Mouse (Mus musculus) neural tube, embryonic 12.5 days (tissue): Measurements from ENCODE around the gene Rras2. TPM values are rescaled to one million over a fixed set of nuclear protein-coding genes. Genes with fewer than 3 reads are reported as not detected.

Source experiments
- ATAC-seq: fragments of 200-750 bp; cut with Nextera tagmentation; 2 replicates; pipeline ENCODE4 v1.8.0; 2017; ENCODE audit warnings: low read depth, mild to moderate bottlenecking, moderate TSS enrichment, moderate library complexity; ENCODE audit not compliant: low FRiP score
- H3K27ac ChIP-seq: fragments of 300-500 bp; sonication (generic); 2 replicates; pipeline ENCODE4 v1.5.1; 2016
- H3K27me3 ChIP-seq: fragments of 300-500 bp; sonication (generic); replicated peaks from 2 replicates; pipeline ENCODE4 v1.6.1; 2016; ENCODE audit warnings: mild to moderate bottlenecking
- H3K36me3 ChIP-seq: fragments of 300-500 bp; sonication (generic); 2 replicates; pipeline ENCODE4 v1.6.1; 2016; ENCODE audit warnings: mild to moderate bottlenecking
- H3K4me1 ChIP-seq: fragments of 300-500 bp; sonication (generic); 2 replicates; pipeline ENCODE4 v1.6.1; 2016
- H3K4me2 ChIP-seq: fragments of 300-500 bp; sonication (generic); replicated peaks from 2 replicates; pipeline ENCODE4 v1.6.1; 2016; ENCODE audit warnings: mild to moderate bottlenecking
- H3K4me3 ChIP-seq: fragments of 300-500 bp; sonication (generic); 2 replicates; pipeline ENCODE4 v1.5.1; 2016
- H3K9ac ChIP-seq: fragments of 300-500 bp; sonication (generic); 2 replicates; pipeline ENCODE4 v1.6.1; 2016; ENCODE audit warnings: mild to moderate bottlenecking
- H3K9me3 ChIP-seq: fragments of 300-500 bp; sonication (generic); 2 replicates; pipeline ENCODE4 v1.6.1; 2016; ENCODE audit warnings: mild to moderate bottlenecking
- WGBS: fragments of 180-500 bp; shearing (Covaris S2); methylation state at CpG from one replicate; pipeline ENCODE4 v1.1.7; 2016; 5-methylcytosine and 5-hydroxymethylcytosine counted together
- polyA plus RNA-seq: library from polyadenylated mRNA; unstranded; fragments of >200 nt; fragmentation: Nextera tagmentation; extraction: Ambion mirVana; gene quantifications from 2 replicates; pipeline ENCODE4 v1.2.1, GENCODE M21; 2016

Gene Rras2
- polyA plus RNA-seq, 1 experiment from 2014 or later, result 20.7 TPM

DNA sequence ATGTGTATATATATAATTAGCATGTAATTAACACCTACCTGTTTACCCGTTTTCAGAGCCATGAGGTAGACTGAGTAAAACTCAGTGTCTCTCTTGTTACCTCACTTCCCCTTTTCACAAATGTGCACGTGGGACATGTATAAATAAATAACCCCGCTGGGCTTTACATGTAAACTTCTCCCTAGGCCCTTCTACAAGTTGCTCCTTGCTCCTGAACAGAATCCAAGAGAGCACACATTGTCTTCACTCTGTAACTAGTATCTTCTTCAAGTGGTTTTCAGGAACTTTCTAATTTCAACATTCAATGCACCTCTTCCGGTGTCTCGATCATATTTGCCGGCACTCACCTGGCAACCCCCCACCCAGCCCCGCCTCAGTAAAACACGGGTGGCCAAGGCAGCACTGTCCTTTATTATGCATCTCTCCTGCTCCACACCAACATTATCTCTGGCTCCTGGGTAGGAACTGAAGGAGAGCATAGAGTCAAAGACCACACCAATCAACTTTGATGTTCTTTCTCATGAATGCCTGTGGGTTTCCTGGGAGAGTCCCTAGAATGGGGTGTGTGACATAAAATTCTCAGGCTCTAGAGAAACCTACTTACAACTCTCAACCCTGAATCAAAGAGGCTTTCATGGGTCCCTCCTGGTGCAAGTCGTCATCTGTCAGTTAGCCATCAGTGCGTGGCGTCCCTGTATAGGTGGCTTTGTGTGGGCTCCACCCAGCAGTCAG is 47.7 kb downstream of the Rras2 start:
- Histone ChIP-seq H3K4me3 (no peak overlapping the region), H3K36me3 (no peaks in the 10 kb centered on the region), H3K27me3 (no peaks in the 10 kb centered on the region), H3K4me1 (peaks cover 15% of the 10 kb centered on the region), H3K4me2 (no peak overlapping the region), H3K27ac (no peak overlapping the region), H3K9me3 (no peaks in the 10 kb centered on the region), H3K9ac (no peak overlapping the region)
- no peak for ATAC-seq
- 88% methylated on average over 11 of the region's 11 CpGs for WGBS

- Histone ChIP-seq H3K9me3 (no peaks in the 10 kb centered on the region), H3K4me3 (no peak overlapping the region), H3K27ac (no peak overlapping the region), H3K9ac (no peak overlapping the region), H3K4me1 (peaks cover 15% of the 10 kb centered on the region), H3K36me3 (no peaks in the 10 kb centered on the region), H3K4me2 (no peak overlapping the region), H3K27me3 (no peaks in the 10 kb centered on the region)
- 84% methylated on average over 11 of the region's 11 CpGs for WGBS
- ATAC-seq, result no peak
Measured at GRCm38 (mm10) chr7:114068956-114069533, 48.5 kb downstream of the Rras2 start.

GRCm38 (mm10) chr7:114066529-114067178 is 50.9 kb downstream of the Rras2 start:
- Histone ChIP-seq H3K9ac (no peak overlapping the region), H3K9me3 (no peaks in the 10 kb centered on the region), H3K27me3 (no peaks in the 10 kb centered on the region), H3K27ac (no peak overlapping the region), H3K4me1 (peaks cover 11% of the 10 kb centered on the region), H3K36me3 (no peaks in the 10 kb centered on the region), H3K4me2 (peak overlapping the region; percentile 59), H3K4me3 (peak overlapping the region; percentile 13)
- 3% methylated on average over 14 of the region's 14 CpGs for WGBS
- ATAC-seq, result peak; percentile 71

DNA sequence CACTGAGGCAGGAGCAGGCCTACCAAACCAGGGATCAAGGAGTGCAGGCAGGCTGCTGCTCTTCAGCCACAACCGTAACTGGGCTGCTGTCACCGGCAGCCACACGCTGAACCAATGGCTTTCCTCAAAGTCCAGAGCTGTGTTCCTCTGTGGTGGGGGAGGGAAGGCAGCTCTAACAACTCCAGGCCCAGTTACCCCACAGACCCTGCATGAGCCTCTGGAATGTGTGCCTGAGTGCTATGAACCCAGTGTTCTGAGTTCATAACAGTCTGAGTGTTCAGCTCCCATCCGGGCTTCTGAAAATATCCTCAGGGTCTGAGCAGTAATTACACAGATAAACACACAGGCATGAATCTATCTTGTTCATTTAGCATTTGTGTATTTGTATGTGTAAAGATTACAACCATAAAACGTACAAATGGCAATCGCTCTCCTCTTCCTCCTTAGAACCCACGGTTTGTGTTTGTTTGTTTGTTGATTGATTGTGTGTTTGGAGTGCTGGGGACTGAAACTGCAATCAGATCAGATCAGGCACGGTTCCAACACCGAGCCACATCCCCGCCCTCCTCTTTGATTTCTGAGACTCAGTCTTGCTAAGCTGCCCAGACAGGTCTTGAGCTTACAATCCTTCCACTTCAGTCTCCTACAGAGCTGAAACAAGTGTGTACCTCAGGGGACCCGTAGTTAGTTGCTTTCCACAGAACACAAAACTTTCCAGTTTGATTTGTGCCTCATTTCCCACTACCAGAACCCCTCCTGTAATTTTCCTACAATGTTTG is 52.0 kb downstream of the Rras2 start:
- ATAC-seq, result no peak
- no peaks in the 10 kb centered on the region for H3K27me3 ChIP-seq
- H3K4me3 ChIP-seq, result no peak overlapping the region
- WGBS, result 31% methylated on average over 11 of the region's 11 CpGs
- no peaks in the 10 kb centered on the region for H3K9me3 ChIP-seq
- peaks cover 5% of the 10 kb centered on the region for H3K4me1 ChIP-seq
- no peak overlapping the region for H3K4me2 ChIP-seq
- H3K36me3 ChIP-seq, result no peaks in the 10 kb centered on the region
- no peak overlapping the region for H3K27ac ChIP-seq
- H3K9ac ChIP-seq, result no peak overlapping the region

DNA sequence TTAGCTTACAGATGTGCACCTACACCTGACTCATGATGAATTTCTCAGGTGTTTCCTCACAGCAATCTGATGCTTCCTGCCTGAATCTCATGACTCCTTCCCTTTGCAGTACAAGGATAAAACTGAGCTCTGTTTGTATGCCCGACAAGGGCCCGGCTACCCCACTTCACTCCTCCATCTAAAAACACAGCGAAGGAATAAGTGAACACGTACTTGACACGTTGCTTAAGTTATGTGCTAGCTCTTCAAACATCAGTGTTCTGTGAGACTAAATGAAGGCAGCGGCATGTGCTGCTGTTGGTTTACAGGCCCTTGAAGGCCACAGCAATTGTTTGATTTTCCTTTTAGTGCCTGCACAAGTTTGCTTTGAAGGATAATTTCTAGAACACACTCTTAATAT is 53.6 kb downstream of the Rras2 start:
- no peak overlapping the region for H3K9ac ChIP-seq
- 88% methylated on average over 6 of the region's 6 CpGs for WGBS
- no peaks in the 10 kb centered on the region for H3K27me3 ChIP-seq
- no peaks in the 10 kb centered on the region for H3K36me3 ChIP-seq
- ATAC-seq, result no peak
- peaks cover 5% of the 10 kb centered on the region for H3K4me1 ChIP-seq
- no peaks in the 10 kb centered on the region for H3K9me3 ChIP-seq
- H3K4me3 ChIP-seq, result no peak overlapping the region
- no peak overlapping the region for H3K4me2 ChIP-seq
- H3K27ac ChIP-seq, result no peak overlapping the region

- H3K9me3 ChIP-seq, result no peaks in the 10 kb centered on the region
- ATAC-seq, result no peak
- H3K9ac ChIP-seq, result no peak overlapping the region
- H3K4me2 ChIP-seq, result no peak overlapping the region
- H3K27ac ChIP-seq, result no peak overlapping the region
- no peaks in the 10 kb centered on the region for H3K36me3 ChIP-seq
- peaks cover 5% of the 10 kb centered on the region for H3K4me1 ChIP-seq
- 75% methylated on average over 8 of the region's 8 CpGs for WGBS
- no peaks in the 10 kb centered on the region for H3K27me3 ChIP-seq
- no peak overlapping the region for H3K4me3 ChIP-seq
Measured at GRCm38 (mm10) chr7:114063534-114063933, 54.0 kb downstream of the Rras2 start.

DNA sequence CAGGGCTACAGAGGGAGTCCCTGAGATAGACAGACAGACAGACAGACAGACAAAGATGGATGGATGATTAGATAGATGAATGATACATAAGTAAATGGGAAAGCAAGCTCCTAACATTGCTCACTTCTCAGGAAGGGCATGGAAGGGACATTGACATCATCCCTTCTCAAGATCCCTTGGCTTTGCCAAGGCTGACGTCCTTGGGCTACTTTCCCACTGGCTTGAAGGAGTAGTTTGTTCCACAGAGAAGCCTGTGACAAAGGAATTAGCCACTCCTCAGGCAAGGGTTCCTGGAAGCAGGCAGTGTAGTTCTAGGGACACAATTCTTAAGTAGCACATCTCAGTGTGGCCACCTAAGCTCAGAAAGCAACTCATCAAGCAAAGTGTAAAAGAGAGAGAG is 55.1 kb downstream of the Rras2 start:
- 0 out of 2 replicates have a peak, but pooled peaks cover 3% of the 10 kb centered on the region for H3K36me3 ChIP-seq
- 78% methylated on average over 1 of the region's 1 CpGs for WGBS
- no peaks in the 10 kb centered on the region for H3K9me3 ChIP-seq
- H3K4me3 ChIP-seq, result no peak overlapping the region
- H3K27ac ChIP-seq, result no peak overlapping the region
- H3K27me3 ChIP-seq, result no peaks in the 10 kb centered on the region
- H3K9ac ChIP-seq, result no peak overlapping the region
- peaks cover 5% of the 10 kb centered on the region for H3K4me1 ChIP-seq
- ATAC-seq, result no peak
- no peak overlapping the region for H3K4me2 ChIP-seq

DNA sequence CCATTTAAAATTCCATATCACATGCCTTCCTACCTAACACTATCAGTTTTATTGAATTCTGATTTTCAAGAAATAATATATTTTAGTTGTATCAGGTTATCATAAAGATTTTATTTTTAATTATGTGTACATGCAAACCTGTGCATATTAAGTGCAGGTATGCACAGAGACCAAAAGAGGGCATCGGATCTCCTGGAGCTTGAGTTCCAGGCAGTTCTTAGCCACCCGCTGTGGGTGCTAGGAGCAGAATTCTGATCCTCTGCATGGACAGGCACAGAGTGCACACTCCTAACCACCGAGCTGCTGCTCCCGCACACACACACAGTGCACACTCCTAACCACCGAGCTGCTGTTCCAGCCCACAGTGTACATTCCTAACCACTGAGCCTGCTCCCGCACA is 57.1 kb downstream of the Rras2 start:
- no peaks in the 10 kb centered on the region for H3K27me3 ChIP-seq
- no peak overlapping the region for H3K4me2 ChIP-seq
- no peaks in the 10 kb centered on the region for H3K4me1 ChIP-seq
- ATAC-seq, result no peak
- H3K9me3 ChIP-seq, result no peaks in the 10 kb centered on the region
- no peak overlapping the region for H3K9ac ChIP-seq
- no peak overlapping the region for H3K4me3 ChIP-seq
- 0 out of 2 replicates have a peak, but pooled peaks cover 3% of the 10 kb centered on the region for H3K36me3 ChIP-seq
- WGBS, result 95% methylated on average over 6 of the region's 6 CpGs
- H3K27ac ChIP-seq, result no peak overlapping the region

DNA sequence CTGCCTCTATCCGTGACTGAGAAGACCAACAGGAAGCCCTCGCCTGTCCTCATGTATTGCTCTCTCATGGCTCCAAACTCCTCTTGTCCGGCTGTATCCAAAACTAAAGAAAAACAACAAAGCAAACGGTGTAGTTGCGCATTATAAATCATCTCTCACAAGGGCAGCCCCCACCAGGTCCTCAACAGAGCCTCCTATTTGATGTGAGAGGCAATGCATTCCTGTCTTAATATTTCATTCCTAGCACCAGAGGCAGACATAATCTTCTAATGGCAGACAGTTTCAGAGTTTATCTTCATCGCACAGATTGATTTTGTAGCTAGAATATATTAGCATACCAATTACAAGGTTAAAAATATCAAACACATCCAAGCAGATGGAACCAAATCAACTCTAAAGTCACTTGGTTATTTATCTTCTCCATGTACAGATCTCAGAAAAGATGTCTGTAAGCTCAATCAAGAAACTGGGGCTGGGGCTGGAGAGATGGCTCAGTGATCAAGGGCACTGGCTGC is 58.6 kb downstream of the Rras2 start:
- no peak overlapping the region for H3K9ac ChIP-seq
- no peak overlapping the region for H3K4me3 ChIP-seq
- no peak overlapping the region for H3K27ac ChIP-seq
- H3K27me3 ChIP-seq, result no peaks in the 10 kb centered on the region
- WGBS, result 73% methylated on average over 6 of the region's 6 CpGs
- H3K4me1 ChIP-seq, result no peaks in the 10 kb centered on the region
- ATAC-seq, result no peak
- H3K4me2 ChIP-seq, result no peak overlapping the region
- 0 out of 2 replicates have a peak, but pooled peaks cover 3% of the 10 kb centered on the region for H3K36me3 ChIP-seq
- no peaks in the 10 kb centered on the region for H3K9me3 ChIP-seq

DNA sequence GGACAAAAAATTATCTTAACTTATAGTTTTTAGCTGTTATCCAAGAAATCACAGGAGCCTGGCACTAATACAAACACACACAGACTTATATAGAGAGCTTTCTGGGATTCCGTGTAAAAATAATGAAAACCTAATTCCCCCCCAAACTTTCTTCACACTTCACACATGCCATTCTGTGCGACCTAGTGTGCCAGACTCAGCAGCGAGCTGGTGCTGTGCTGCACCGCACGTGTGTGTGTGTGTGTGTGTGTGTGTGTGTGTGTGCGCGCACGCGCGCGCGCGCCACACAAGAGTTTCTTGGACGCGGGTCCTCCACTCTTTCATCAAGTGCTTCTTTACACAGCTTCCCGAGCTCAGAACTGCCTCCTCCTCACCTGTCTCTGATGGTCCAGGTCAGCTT is 59.4 kb downstream of the Rras2 start:
- no peak overlapping the region for H3K27ac ChIP-seq
- H3K27me3 ChIP-seq, result no peaks in the 10 kb centered on the region
- no peak for ATAC-seq
- 92% methylated on average over 16 of the region's 16 CpGs for WGBS
- H3K4me2 ChIP-seq, result no peak overlapping the region
- H3K4me1 ChIP-seq, result no peaks in the 10 kb centered on the region
- H3K9me3 ChIP-seq, result no peaks in the 10 kb centered on the region
- H3K9ac ChIP-seq, result no peak overlapping the region
- H3K36me3 ChIP-seq, result 0 out of 2 replicates have a peak, but pooled peaks cover 3% of the 10 kb centered on the region
- no peak overlapping the region for H3K4me3 ChIP-seq

DNA sequence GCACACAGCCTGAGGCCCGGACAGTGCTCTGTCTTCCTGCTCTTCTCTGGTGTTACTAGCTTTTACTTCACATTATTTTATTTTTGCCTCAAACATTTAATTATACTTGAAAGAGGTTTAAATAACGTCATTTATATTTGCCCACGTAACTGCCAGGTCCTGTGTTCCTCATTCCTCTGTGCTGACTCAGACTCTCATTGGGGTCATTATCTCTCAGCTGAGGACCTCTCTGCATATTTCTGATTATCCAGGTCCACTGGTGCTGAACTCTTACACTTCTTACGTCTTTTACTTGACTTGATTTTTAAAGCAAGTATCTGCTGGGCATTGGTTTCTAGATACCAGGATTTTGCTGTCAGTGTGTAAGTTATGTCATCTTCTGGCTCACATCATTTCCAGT is 63.9 kb downstream of the Rras2 start:
- no peak overlapping the region for H3K9ac ChIP-seq
- 86% methylated on average over 4 of the region's 4 CpGs for WGBS
- H3K4me1 ChIP-seq, result no peaks in the 10 kb centered on the region
- H3K4me3 ChIP-seq, result no peak overlapping the region
- H3K27me3 ChIP-seq, result no peaks in the 10 kb centered on the region
- no peaks in the 10 kb centered on the region for H3K9me3 ChIP-seq
- ATAC-seq, result no peak
- no peak overlapping the region for H3K27ac ChIP-seq
- H3K36me3 ChIP-seq, result 0 out of 2 replicates have a peak, but pooled peaks cover 3% of the 10 kb centered on the region
- no peak overlapping the region for H3K4me2 ChIP-seq

- Histone ChIP-seq H3K9ac (no peak overlapping the region), H3K27ac (no peak overlapping the region), H3K36me3 (no peaks in the 10 kb centered on the region), H3K4me2 (no peak overlapping the region), H3K4me1 (no peaks in the 10 kb centered on the region), H3K9me3 (no peaks in the 10 kb centered on the region), H3K4me3 (no peak overlapping the region), H3K27me3 (no peaks in the 10 kb centered on the region)
- no peak for ATAC-seq
- WGBS, result 88% methylated on average over 2 of the region's 2 CpGs
Measured at GRCm38 (mm10) chr7:114045814-114046213, 71.8 kb downstream of the Rras2 start.
